Mouse (Mus musculus): ENCODE measurements at regions not wholly inside any gene's neighbourhood (a gene's known extent, or its start where the extent isn't known, plus 50 kb on each side); places are given as distances from the start of the nearest gene placed in this dataset.
"Not testable (repeated sequence)": the region's sequence is repeated elsewhere in the genome, so short reads cannot be mapped to it uniquely, and the experiment has no call there.

DNA sequence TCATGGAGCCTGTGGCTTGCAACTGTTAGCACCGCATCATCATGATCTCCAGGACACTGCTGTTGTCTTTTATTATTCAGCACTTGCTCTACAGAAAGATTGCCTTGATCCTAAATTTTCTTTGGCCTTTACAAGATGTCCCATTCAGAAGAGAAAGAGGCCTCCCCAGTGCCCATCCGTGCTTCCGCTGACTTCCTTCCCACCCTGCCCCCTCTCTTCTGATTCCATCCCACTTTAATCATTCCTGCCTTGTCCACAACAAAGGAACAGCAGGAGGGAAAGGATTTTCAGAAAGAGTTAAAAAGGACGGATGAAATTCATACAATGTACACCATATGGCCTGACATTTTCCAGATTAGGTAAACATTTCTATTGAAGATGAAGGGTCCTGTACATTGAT lies 985.2 kb downstream of the Bcl11a start:
- Histone ChIP-seq H3K4me3 (replicated peaks; ENCODE audit: low read length) (no peak overlapping the region), H3K27ac (replicated peaks; ENCODE audit: low read depth, low read length) (no peak overlapping the region), H3K9ac (ENCODE audit: low read depth, low read length, severe bottlenecking) (no peak overlapping the region), H3K27me3 (ENCODE audit: control insufficient read depth, insufficient read depth, low read length) (no peaks in the 10 kb centered on the region), H3K4me2 (replicated peaks; ENCODE audit: low read depth, low read length, severe bottlenecking) (no peak overlapping the region), H3K4me1 (ENCODE audit: control insufficient read depth, insufficient read depth, low read length) (no peaks in the 10 kb centered on the region), H3K36me3 (ENCODE audit: control insufficient read depth, insufficient read depth, low read length) (no peaks in the 10 kb centered on the region), H3K9me3 (ENCODE audit: control insufficient read depth, low read length) (no peaks in the 10 kb centered on the region)
- no peak for ATAC-seq (ENCODE audit: low FRiP score, low read depth)
- DNase-seq (ENCODE audit: low spot score): no peak
- 46% methylated on average over 4 of the region's 4 CpGs for WGBS
- TF ChIP-seq POLR2A (IDR thresholded peaks at IDR 0.05; ENCODE audit: borderline replicate concordance, extremely low read depth, insufficient read depth, insufficient read length): no peak

DNA sequence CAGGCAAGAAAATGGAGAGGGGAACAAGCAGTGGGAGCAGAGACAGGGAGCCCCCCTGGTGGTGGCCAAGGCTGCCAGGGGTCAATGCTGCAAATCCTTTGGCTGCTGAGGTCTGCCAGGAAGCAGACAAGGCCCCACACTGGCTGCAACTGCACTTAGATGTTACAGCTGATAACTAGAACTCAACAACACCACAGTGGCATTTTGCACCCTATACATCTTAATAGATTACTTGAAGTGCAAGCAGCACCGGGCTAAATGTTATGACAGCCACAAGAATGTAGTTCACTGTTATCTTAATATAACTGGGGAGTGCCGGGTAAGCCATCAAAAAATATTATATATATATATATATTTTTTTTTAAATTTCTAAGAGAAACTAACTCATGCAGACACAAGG lies 986.1 kb downstream of the Bcl11a start:
- no peak overlapping the region for H3K4me2 ChIP-seq (replicated peaks; ENCODE audit: low read depth, low read length, severe bottlenecking)
- H3K4me1 ChIP-seq (ENCODE audit: control insufficient read depth, insufficient read depth, low read length): no peaks in the 10 kb centered on the region
- no peaks in the 10 kb centered on the region for H3K36me3 ChIP-seq (ENCODE audit: control insufficient read depth, insufficient read depth, low read length)
- H3K27me3 ChIP-seq (ENCODE audit: control insufficient read depth, insufficient read depth, low read length): no peaks in the 10 kb centered on the region
- no peak for DNase-seq (ENCODE audit: low spot score)
- H3K9me3 ChIP-seq (ENCODE audit: control insufficient read depth, low read length): no peaks in the 10 kb centered on the region
- H3K4me3 ChIP-seq (replicated peaks; ENCODE audit: low read length): no peak overlapping the region
- H3K9ac ChIP-seq (ENCODE audit: low read depth, low read length, severe bottlenecking): no peak overlapping the region
- TF ChIP-seq POLR2A (IDR thresholded peaks at IDR 0.05; ENCODE audit: borderline replicate concordance, extremely low read depth, insufficient read depth, insufficient read length): no peak
- 40% methylated on average over 2 of the region's 2 CpGs for WGBS
- H3K27ac ChIP-seq (replicated peaks; ENCODE audit: low read depth, low read length): no peak overlapping the region
- no peak for ATAC-seq (ENCODE audit: low FRiP score, low read depth)

DNA sequence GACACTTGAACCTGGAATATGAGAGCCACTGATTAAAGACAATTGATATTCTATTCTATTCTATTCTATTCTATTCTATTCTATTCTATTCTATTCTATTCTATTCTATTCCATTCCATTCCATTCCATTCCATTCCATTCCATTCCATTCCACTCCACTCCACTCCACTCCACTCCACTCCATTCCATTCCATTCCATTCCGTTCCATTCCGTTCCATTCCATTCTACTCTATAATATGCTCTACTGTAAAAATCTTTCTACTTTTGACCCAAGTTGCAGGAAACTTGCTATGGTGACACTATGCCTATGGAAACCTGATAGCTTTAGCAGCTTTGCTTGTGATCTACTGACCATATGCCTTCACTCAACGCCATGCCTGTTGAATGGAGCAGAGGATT lies 1022.1 kb downstream of the Bcl11a start:
- not testable (repeated sequence) for H3K4me3 ChIP-seq (replicated peaks; ENCODE audit: low read length); H3K9me3 ChIP-seq (ENCODE audit: control insufficient read depth, low read length); H3K4me2 ChIP-seq (replicated peaks; ENCODE audit: low read depth, low read length, severe bottlenecking); H3K9ac ChIP-seq (ENCODE audit: low read depth, low read length, severe bottlenecking); H3K27me3 ChIP-seq (ENCODE audit: control insufficient read depth, insufficient read depth, low read length); H3K4me1 ChIP-seq (ENCODE audit: control insufficient read depth, insufficient read depth, low read length); DNase-seq (ENCODE audit: low spot score); ATAC-seq (ENCODE audit: low FRiP score, low read depth); H3K27ac ChIP-seq (replicated peaks; ENCODE audit: low read depth, low read length); H3K36me3 ChIP-seq (ENCODE audit: control insufficient read depth, insufficient read depth, low read length)
- 89% methylated on average over 3 of the region's 3 CpGs for WGBS

DNA sequence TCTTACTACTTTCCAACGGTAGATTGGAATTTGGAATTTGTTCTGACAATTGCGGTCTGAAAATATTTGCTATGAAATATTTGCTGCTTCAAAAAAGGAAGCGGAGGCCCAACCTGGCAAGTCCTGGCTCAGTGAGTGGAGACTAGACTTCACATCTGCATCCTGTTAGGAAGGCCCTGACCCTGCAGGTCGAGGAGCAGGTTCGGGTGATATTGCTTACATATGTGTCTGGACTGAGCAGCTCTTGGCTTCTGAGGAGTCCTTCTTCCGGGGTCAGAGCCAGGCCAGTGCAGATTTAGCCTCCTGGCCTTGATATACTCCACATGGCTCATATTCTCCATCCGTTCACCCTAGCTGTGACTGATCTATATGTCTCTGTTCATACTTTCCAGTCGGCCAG lies 1026.6 kb downstream of the Bcl11a start:
- Histone ChIP-seq H3K27me3 (ENCODE audit: control insufficient read depth, insufficient read depth, low read length) (no peaks in the 10 kb centered on the region), H3K4me1 (ENCODE audit: control insufficient read depth, insufficient read depth, low read length) (no peaks in the 10 kb centered on the region; the same call in 1 of the 2 replicates), H3K9me3 (ENCODE audit: control insufficient read depth, low read length) (no peaks in the 10 kb centered on the region), H3K4me3 (replicated peaks; ENCODE audit: low read length) (no peak overlapping the region), H3K27ac (replicated peaks; ENCODE audit: low read depth, low read length) (no peak overlapping the region), H3K36me3 (ENCODE audit: control insufficient read depth, insufficient read depth, low read length) (no peaks in the 10 kb centered on the region), H3K9ac (ENCODE audit: low read depth, low read length, severe bottlenecking) (no peak overlapping the region), H3K4me2 (replicated peaks; ENCODE audit: low read depth, low read length, severe bottlenecking) (no peak overlapping the region)
- ATAC-seq (ENCODE audit: low FRiP score, low read depth) (no peak), DNase-seq (ENCODE audit: low spot score) (peak; percentile 9)
- no peak for TF ChIP-seq POLR2A (IDR thresholded peaks at IDR 0.05; ENCODE audit: borderline replicate concordance, extremely low read depth, insufficient read depth, insufficient read length)
- WGBS: 22% methylated on average over 8 of the region's 8 CpGs

DNA sequence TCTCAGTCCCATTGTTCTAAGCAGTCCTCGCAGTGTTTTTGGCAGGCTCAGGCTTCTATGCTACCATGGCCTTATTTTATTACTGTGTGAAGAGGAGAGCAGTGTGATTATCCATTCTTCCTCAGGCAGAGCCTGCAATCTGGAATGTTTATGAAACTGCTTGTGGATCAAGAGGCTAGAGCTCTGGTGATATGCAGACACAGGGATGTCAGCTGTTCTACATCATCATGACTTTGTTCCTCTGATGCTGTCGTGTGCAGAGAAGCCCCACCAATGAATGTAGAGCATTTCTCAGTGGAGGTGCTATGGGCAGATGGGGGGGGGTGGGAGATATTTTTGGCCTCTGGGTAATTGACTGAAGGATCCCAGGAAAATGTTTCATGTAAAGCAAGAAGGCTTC lies 1046.6 kb downstream of the Bcl11a start:
- ATAC-seq (ENCODE audit: low FRiP score, low read depth) (peak; percentile 30; the same call in 1 of the 2 replicates), DNase-seq (ENCODE audit: low spot score) (no peak)
- no peaks in the 10 kb centered on the region for H3K4me1 ChIP-seq (ENCODE audit: control insufficient read depth, insufficient read depth, low read length)
- no peak overlapping the region for H3K27ac ChIP-seq (replicated peaks; ENCODE audit: low read depth, low read length)
- H3K9me3 ChIP-seq (ENCODE audit: control insufficient read depth, low read length): no peaks in the 10 kb centered on the region
- H3K4me2 ChIP-seq (replicated peaks; ENCODE audit: low read depth, low read length, severe bottlenecking): no peak overlapping the region
- H3K27me3 ChIP-seq (ENCODE audit: control insufficient read depth, insufficient read depth, low read length): no peaks in the 10 kb centered on the region
- H3K36me3 ChIP-seq (ENCODE audit: control insufficient read depth, insufficient read depth, low read length): no peaks in the 10 kb centered on the region
- no peak overlapping the region for H3K4me3 ChIP-seq (replicated peaks; ENCODE audit: low read length)
- 41% methylated on average over 2 of the region's 2 CpGs for WGBS
- H3K9ac ChIP-seq (ENCODE audit: low read depth, low read length, severe bottlenecking): no peak overlapping the region
- TF ChIP-seq POLR2A (IDR thresholded peaks at IDR 0.05; ENCODE audit: borderline replicate concordance, extremely low read depth, insufficient read depth, insufficient read length): no peak

DNA sequence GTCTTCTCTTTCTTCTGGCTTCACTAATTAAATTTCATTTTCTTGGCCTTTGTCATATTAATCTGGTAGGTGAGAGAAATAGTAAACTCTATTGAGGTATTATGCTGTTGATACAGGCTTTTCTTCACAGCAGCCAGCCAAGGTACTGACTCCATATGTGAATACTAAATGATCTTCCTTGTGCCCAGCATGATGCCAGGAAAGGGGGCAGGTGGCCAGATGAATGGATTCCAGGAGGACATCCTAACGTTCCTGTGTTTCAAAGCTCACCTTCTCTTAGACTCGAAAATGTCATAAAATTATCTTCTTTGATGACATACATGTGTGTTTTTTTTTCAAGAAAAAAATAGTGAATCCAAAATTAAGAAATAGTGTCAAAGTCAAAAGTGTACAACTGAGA lies 1064.4 kb downstream of the Bcl11a start:
- Histone ChIP-seq H3K4me2 (replicated peaks; ENCODE audit: low read depth, low read length, severe bottlenecking) (no peak overlapping the region), H3K4me1 (ENCODE audit: control insufficient read depth, insufficient read depth, low read length) (peaks cover 8% of the 10 kb centered on the region), H3K36me3 (ENCODE audit: control insufficient read depth, insufficient read depth, low read length) (no peaks in the 10 kb centered on the region), H3K4me3 (replicated peaks; ENCODE audit: low read length) (no peak overlapping the region), H3K27me3 (ENCODE audit: control insufficient read depth, insufficient read depth, low read length) (no peaks in the 10 kb centered on the region), H3K27ac (replicated peaks; ENCODE audit: low read depth, low read length) (no peak overlapping the region), H3K9me3 (ENCODE audit: control insufficient read depth, low read length) (no peaks in the 10 kb centered on the region), H3K9ac (ENCODE audit: low read depth, low read length, severe bottlenecking) (no peak overlapping the region)
- TF ChIP-seq POLR2A (IDR thresholded peaks at IDR 0.05; ENCODE audit: borderline replicate concordance, extremely low read depth, insufficient read depth, insufficient read length): no peak
- 44% methylated on average over 2 of the region's 2 CpGs for WGBS
- no peak for ATAC-seq (ENCODE audit: low FRiP score, low read depth)
- DNase-seq (ENCODE audit: low spot score): no peak
